Mouse (Mus musculus) hindbrain, embryonic 12.5 days (tissue): ENCODE measurements around the gene Atxn3. TPM values are rescaled to one million over a fixed set of nuclear protein-coding genes. Genes with fewer than 3 reads are reported as not detected.
"Not testable (repeated sequence)": the region's sequence is repeated elsewhere in the genome, so short reads cannot be mapped to it uniquely, and the experiment has no call there.

Experiments used
- ATAC-seq: fragments of 200-750 bp; cut with Nextera tagmentation; 2 replicates; pipeline ENCODE4 v1.8.0; 2017; ENCODE audit warnings: moderate TSS enrichment; ENCODE audit not compliant: low FRiP score
- H3K27ac ChIP-seq: fragments of 300-500 bp; sonication (generic); 2 replicates; pipeline ENCODE4 v1.5.1; 2016; ENCODE audit warnings: mild to moderate bottlenecking
- H3K27me3 ChIP-seq: fragments of 300-500 bp; sonication (generic); 2 replicates; pipeline ENCODE4 v1.6.1; 2016; ENCODE audit warnings: mild to moderate bottlenecking
- H3K36me3 ChIP-seq: fragments of 300-500 bp; sonication (generic); 2 replicates; pipeline ENCODE4 v1.6.1; 2016; ENCODE audit warnings: mild to moderate bottlenecking
- H3K4me1 ChIP-seq: fragments of 300-500 bp; sonication (generic); 2 replicates; pipeline ENCODE4 v1.6.1; 2016
- H3K4me2 ChIP-seq: fragments of 300-500 bp; sonication (generic); replicated peaks from 2 replicates; pipeline ENCODE4 v1.6.1; 2016; ENCODE audit warnings: mild to moderate bottlenecking
- H3K4me3 ChIP-seq: fragments of 300-500 bp; sonication (generic); 2 replicates; pipeline ENCODE4 v1.5.1; 2016; ENCODE audit warnings: mild to moderate bottlenecking
- H3K9ac ChIP-seq: fragments of 300-500 bp; sonication (generic); 2 replicates; pipeline ENCODE4 v1.6.1; 2016; ENCODE audit warnings: mild to moderate bottlenecking, moderate library complexity
- H3K9me3 ChIP-seq: fragments of 300-500 bp; sonication (generic); replicated peaks from 2 replicates; pipeline ENCODE4 v1.6.1; 2016; ENCODE audit warnings: mild to moderate bottlenecking
- WGBS: fragments of 180-500 bp; shearing (Covaris S2); methylation state at CpG from one replicate; pipeline ENCODE4 v1.1.7; 2016; 5-methylcytosine and 5-hydroxymethylcytosine counted together
- polyA plus RNA-seq: library from polyadenylated mRNA; unstranded; fragments of >200 nt; fragmentation: Nextera tagmentation; extraction: Ambion mirVana; gene quantifications from 2 replicates; pipeline ENCODE4 v1.2.1, GENCODE M21; 2016

Atxn3 gene
- polyA plus RNA-seq, 1 experiment from 2014 or later = 16.2 TPM

- peaks cover 12% of the 10 kb centered on the region for H3K4me1 ChIP-seq
- H3K36me3 ChIP-seq, H3K9ac ChIP-seq, H3K27ac ChIP-seq, H3K4me2 ChIP-seq, H3K27me3 ChIP-seq, ATAC-seq, H3K4me3 ChIP-seq, H3K9me3 ChIP-seq: not testable (repeated sequence)
- 97% methylated on average over 8 of the region's 8 CpGs for whole genome bisulfite sequencing
These were observed 2.2 kb downstream of the Atxn3 start for GRCm38 (mm10) chr12:101955821-101956220.

- Histone ChIP-seq H3K9ac (no peak overlapping the region), H3K27me3 (no peaks in the 10 kb centered on the region), H3K9me3 (no peaks in the 10 kb centered on the region), H3K4me3 (no peak overlapping the region), H3K4me2 (no peak overlapping the region), H3K4me1 (no peaks in the 10 kb centered on the region), H3K36me3 (peaks cover 29% of the 10 kb centered on the region), H3K27ac (no peak overlapping the region)
- WGBS = 84% methylated on average over 4 of the region's 4 CpGs
- ATAC-seq = no peak
These were observed 9.2 kb downstream of the Atxn3 start for GRCm38 (mm10) chr12:101948801-101949200.

- H3K9me3 ChIP-seq = no peaks in the 10 kb centered on the region
- H3K36me3 ChIP-seq = peaks cover 33% of the 10 kb centered on the region
- WGBS = 91% methylated on average over 8 of the region's 8 CpGs
These were observed 10.1 kb downstream of the Atxn3 start for GRCm38 (mm10) chr12:101947986-101948385.

GRCm38 (mm10) chr12:101937572-101937971 is 20.5 kb downstream of the Atxn3 start:
- Histone ChIP-seq H3K36me3 (peaks cover 69% of the 10 kb centered on the region), H3K4me1 (no peaks in the 10 kb centered on the region), H3K9me3 (no peaks in the 10 kb centered on the region), H3K9ac (no peak overlapping the region), H3K27ac (no peak overlapping the region), H3K4me2 (no peak overlapping the region), H3K4me3 (no peak overlapping the region), H3K27me3 (no peaks in the 10 kb centered on the region)
- WGBS = 82% methylated on average over 7 of the region's 7 CpGs
- ATAC-seq = no peak

More at GRCm38 (mm10) chr12:101947986-101948385, 10.1 kb downstream of the Atxn3 start:
- H3K4me2 ChIP-seq = no peak overlapping the region
- ATAC-seq = no peak
- no peak overlapping the region for H3K4me3 ChIP-seq
- H3K27me3 ChIP-seq = no peaks in the 10 kb centered on the region
- H3K27ac ChIP-seq = no peak overlapping the region
- H3K4me1 ChIP-seq = no peaks in the 10 kb centered on the region
- H3K9ac ChIP-seq = no peak overlapping the region

- no peak overlapping the region for H3K4me2 ChIP-seq
- H3K27ac ChIP-seq = no peak overlapping the region
- no peaks in the 10 kb centered on the region for H3K4me1 ChIP-seq
- no peaks in the 10 kb centered on the region for H3K27me3 ChIP-seq
- H3K36me3 ChIP-seq = peaks cover 72% of the 10 kb centered on the region
- ATAC-seq = no peak
- H3K4me3 ChIP-seq = no peak overlapping the region
- WGBS = 94% methylated on average over 3 of the region's 3 CpGs
- H3K9ac ChIP-seq = no peak overlapping the region
- H3K9me3 ChIP-seq = no peaks in the 10 kb centered on the region
These were observed 22.8 kb downstream of the Atxn3 start for GRCm38 (mm10) chr12:101935223-101935622.

GRCm38 (mm10) chr12:101928423-101928822 is 29.6 kb downstream of the Atxn3 start:
- no peak overlapping the region for H3K27ac ChIP-seq
- H3K36me3 ChIP-seq = peaks cover 80% of the 10 kb centered on the region
- no peaks in the 10 kb centered on the region for H3K27me3 ChIP-seq
- no peak for ATAC-seq
- no peaks in the 10 kb centered on the region for H3K4me1 ChIP-seq
- H3K9me3 ChIP-seq = no peaks in the 10 kb centered on the region
- H3K9ac ChIP-seq = no peak overlapping the region
- H3K4me2 ChIP-seq = no peak overlapping the region
- 83% methylated on average over 1 of the region's 1 CpGs for WGBS
- H3K4me3 ChIP-seq = no peak overlapping the region

GRCm38 (mm10) chr12:101922313-101922712 is 35.7 kb downstream of the Atxn3 start:
- H3K4me2 ChIP-seq = no peak overlapping the region
- no peaks in the 10 kb centered on the region for H3K9me3 ChIP-seq
- H3K27me3 ChIP-seq = no peaks in the 10 kb centered on the region
- H3K36me3 ChIP-seq = peaks cover 52% of the 10 kb centered on the region
- no peak overlapping the region for H3K27ac ChIP-seq
- 85% methylated on average over 6 of the region's 6 CpGs for WGBS
- H3K9ac ChIP-seq = no peak overlapping the region
- ATAC-seq = no peak
- no peak overlapping the region for H3K4me3 ChIP-seq
- H3K4me1 ChIP-seq = no peaks in the 10 kb centered on the region

GRCm38 (mm10) chr12:101919847-101920246 is 38.2 kb downstream of the Atxn3 start:
- no peaks in the 10 kb centered on the region for H3K9me3 ChIP-seq
- no peak overlapping the region for H3K4me2 ChIP-seq
- H3K9ac ChIP-seq = no peak overlapping the region
- WGBS = 85% methylated on average over 3 of the region's 3 CpGs
- H3K27me3 ChIP-seq = no peaks in the 10 kb centered on the region
- H3K4me3 ChIP-seq = no peak overlapping the region
- ATAC-seq = no peak
- peaks cover 32% of the 10 kb centered on the region; the same call in 1 of the 2 replicates for H3K36me3 ChIP-seq
- no peaks in the 10 kb centered on the region for H3K4me1 ChIP-seq
- H3K27ac ChIP-seq = no peak overlapping the region

- H3K36me3 ChIP-seq = peaks cover 8% of the 10 kb centered on the region; the same call in 1 of the 2 replicates
These were observed 40.9 kb downstream of the Atxn3 start for GRCm38 (mm10) chr12:101917165-101917564.

GRCm38 (mm10) chr12:101912626-101913490 is 45.2 kb downstream of the Atxn3 start, which contains the start of gene Trip11:
Gene Trip11 (minus strand): TSS chr12:101913267.
- Histone ChIP-seq H3K4me3 (peak within 1 kb of the TSS; percentile 92), H3K4me2 (peak within 1 kb of the TSS; percentile 77), H3K9me3 (no peaks in the 10 kb centered on the region), H3K27ac (peak within 1 kb of the TSS; percentile 86), H3K4me1 (peaks cover 17% of the 10 kb centered on the region), H3K9ac (peak within 1 kb of the TSS; percentile 87), H3K36me3 (peaks cover 10% of the 10 kb centered on the region), H3K27me3 (no peaks in the 10 kb centered on the region)
- peak; percentile 95 for ATAC-seq
- under 1% methylated on average over 69 of the region's 69 CpGs for WGBS

More at GRCm38 (mm10) chr12:101917165-101917564, 40.9 kb downstream of the Atxn3 start:
- H3K4me3 ChIP-seq = no peak overlapping the region
- no peaks in the 10 kb centered on the region for H3K27me3 ChIP-seq
- H3K27ac ChIP-seq = no peak overlapping the region
- H3K9ac ChIP-seq = no peak overlapping the region
- H3K4me2 ChIP-seq = no peak overlapping the region
- peaks cover 6% of the 10 kb centered on the region for H3K4me1 ChIP-seq
- no peaks in the 10 kb centered on the region for H3K9me3 ChIP-seq
- ATAC-seq = no peak

GRCm38 (mm10) chr12:101911346-101911745 is 46.7 kb downstream of the Atxn3 start:
- Histone ChIP-seq H3K4me3 (no peak overlapping the region), H3K4me1 (peaks cover 17% of the 10 kb centered on the region), H3K4me2 (peak overlapping the region; percentile 77), H3K27ac (no peak overlapping the region), H3K27me3 (no peaks in the 10 kb centered on the region), H3K9me3 (no peaks in the 10 kb centered on the region), H3K9ac (no peak overlapping the region), H3K36me3 (peaks cover 10% of the 10 kb centered on the region)
- 86% methylated on average over 3 of the region's 3 CpGs for WGBS
- no peak for ATAC-seq

- Histone ChIP-seq H3K27me3 (no peaks in the 10 kb centered on the region), H3K4me2 (no peak overlapping the region), H3K4me3 (no peak overlapping the region), H3K27ac (no peak overlapping the region), H3K4me1 (peaks cover 17% of the 10 kb centered on the region), H3K9ac (no peak overlapping the region), H3K36me3 (peaks cover 10% of the 10 kb centered on the region), H3K9me3 (no peaks in the 10 kb centered on the region)
- no peak for ATAC-seq
- 96% methylated on average over 6 of the region's 6 CpGs for WGBS
These were observed 47.7 kb downstream of the Atxn3 start for GRCm38 (mm10) chr12:101910360-101910759.

GRCm38 (mm10) chr12:101905817-101906216 is 52.2 kb downstream of the Atxn3 start:
- Histone ChIP-seq H3K27ac (no peak overlapping the region), H3K36me3 (peaks cover 17% of the 10 kb centered on the region), H3K4me3 (no peak overlapping the region), H3K4me1 (no peaks in the 10 kb centered on the region; the same call in 1 of the 2 replicates), H3K9ac (no peak overlapping the region), H3K9me3 (no peaks in the 10 kb centered on the region), H3K27me3 (no peaks in the 10 kb centered on the region), H3K4me2 (no peak overlapping the region)
- 87% methylated on average over 12 of the region's 12 CpGs for WGBS
- no peak for ATAC-seq
